Mouse (Mus musculus): Measurements from ENCODE around the gene Dclre1c. TPM values are rescaled to one million over a fixed set of nuclear protein-coding genes. Genes with fewer than 3 reads are reported as not detected.
"Not testable (repeated sequence)": the region's sequence is repeated elsewhere in the genome, so short reads cannot be mapped to it uniquely, and the experiment has no call there.

The Dclre1c gene
- 2.1 and 2.3 TPM in 2 replicates for polyA plus RNA-seq (2012; rRNA removed)

DNA sequence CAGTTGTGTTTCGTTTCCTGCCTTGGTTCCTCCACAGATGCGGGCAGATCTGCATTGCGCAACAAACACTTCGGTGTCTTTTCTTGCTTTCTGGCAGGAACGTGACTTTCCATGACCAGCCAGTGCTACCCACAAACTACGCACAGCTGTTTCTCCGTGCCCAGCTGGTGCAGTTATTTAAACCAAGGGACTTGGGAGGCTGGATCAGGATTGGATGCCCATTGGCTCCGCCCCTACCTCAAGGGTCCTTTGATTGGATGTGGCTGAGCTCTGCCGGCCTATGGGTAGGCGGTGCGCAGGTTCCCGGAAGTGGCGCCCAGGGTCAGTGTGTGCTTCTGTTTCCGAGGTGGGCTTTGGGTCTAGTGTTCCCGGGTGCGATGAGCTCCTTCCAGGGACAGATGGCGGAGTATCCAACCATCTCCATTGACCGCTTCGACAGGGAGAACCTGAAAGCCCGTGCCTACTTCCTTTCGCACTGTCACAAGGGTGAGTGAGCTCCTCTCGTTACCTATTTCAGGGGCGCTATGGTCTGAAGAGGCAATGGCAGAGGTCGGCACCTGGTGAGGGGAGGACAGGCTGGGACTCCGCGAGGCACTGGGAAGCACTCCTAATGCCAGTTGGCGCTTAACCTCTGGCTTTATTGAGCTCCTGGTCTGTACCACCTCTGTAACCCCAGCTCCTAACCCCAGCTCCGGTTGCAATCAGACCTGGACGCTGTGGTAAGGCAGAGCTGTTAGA is at the start of gene Dclre1c:
TSS of gene Dclre1c (plus strand) at position 291 of the 738 bp plus-strand sequence.
- Histone ChIP-seq H3K27ac (ENCODE audit: insufficient read depth, low read depth, low read length) (no peak within 1 kb of the TSS), H3K36me3 (ENCODE audit: control insufficient read depth, insufficient read depth, low read length) (no peaks in the 10 kb centered on the region), H3K27me3 (replicated peaks; ENCODE audit: control insufficient read depth, insufficient read depth, low read length) (no peaks in the 10 kb centered on the region), H3K4me1 (ENCODE audit: control insufficient read depth, insufficient read depth, low read length) (no peaks in the 10 kb centered on the region), H3K4me3 (ENCODE audit: insufficient read depth, low read depth, low read length) (peak within 1 kb of the TSS; percentile 87)
- TF ChIP-seq POLR2A (IDR thresholded peaks at IDR 0.05; ENCODE audit: low read depth, low read length) = peak; percentile 32
- no peak for TF ChIP-seq CTCF (conservative IDR thresholded peaks at IDR 0.05; ENCODE audit: insufficient read depth, insufficient read length, low read depth, low read length)
- peak; percentile 96 for DNase-seq
- WGBS = 1% methylated on average over 29 of the region's 29 CpGs

DNA sequence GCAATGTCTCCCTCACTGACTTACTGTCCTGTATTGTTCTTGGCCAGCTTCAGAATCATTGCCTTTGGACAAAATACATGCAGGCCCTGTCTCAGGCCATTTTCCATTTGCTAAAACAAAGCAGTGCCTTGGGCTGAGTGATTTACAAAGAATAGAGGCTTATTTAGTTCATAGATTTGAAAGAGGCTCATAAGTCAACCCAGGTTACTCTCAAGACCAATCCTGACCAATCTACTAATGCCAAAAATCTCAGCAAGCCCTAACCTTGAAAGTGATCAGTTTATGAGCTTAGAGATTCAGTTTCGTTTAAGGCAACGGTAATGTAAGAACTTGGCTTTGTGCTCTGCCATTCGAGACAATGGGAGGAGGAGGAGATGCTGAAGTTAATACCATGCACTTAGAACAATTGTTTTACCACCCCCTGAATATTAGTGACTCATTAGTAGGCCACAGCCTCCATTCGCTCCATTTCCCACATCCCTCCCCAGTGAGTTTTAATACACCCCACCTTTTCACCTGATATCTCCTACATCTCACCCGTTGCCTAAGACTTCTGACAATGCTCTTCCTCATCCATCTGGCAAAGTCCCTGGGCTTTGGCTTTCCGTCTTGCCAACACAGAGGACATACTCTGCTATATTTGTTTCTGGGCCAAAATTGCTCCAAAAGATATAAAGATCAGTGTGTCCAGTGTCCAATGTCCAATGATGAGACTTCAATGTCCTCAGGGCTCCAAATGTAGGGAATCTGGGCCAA is 36.6 kb upstream of the Dclre1c start:
- no peaks in the 10 kb centered on the region for H3K36me3 ChIP-seq (ENCODE audit: control insufficient read depth, insufficient read depth, low read length)
- no peaks in the 10 kb centered on the region for H3K27me3 ChIP-seq (replicated peaks; ENCODE audit: control insufficient read depth, insufficient read depth, low read length)
- H3K4me1 ChIP-seq (ENCODE audit: control insufficient read depth, insufficient read depth, low read length) = no peaks in the 10 kb centered on the region; the same call in 1 of the 2 replicates
- H3K27ac ChIP-seq (ENCODE audit: insufficient read depth, low read depth, low read length) = no peak overlapping the region
- no peak for DNase-seq
- TF ChIP-seq POLR2A (IDR thresholded peaks at IDR 0.05; ENCODE audit: low read depth, low read length) = no peak
- no peak for TF ChIP-seq CTCF (conservative IDR thresholded peaks at IDR 0.05; ENCODE audit: insufficient read depth, insufficient read length, low read depth, low read length)
- no peak overlapping the region for H3K4me3 ChIP-seq (ENCODE audit: insufficient read depth, low read depth, low read length)
- 57% methylated on average over 6 of the region's 6 CpGs for WGBS

DNA sequence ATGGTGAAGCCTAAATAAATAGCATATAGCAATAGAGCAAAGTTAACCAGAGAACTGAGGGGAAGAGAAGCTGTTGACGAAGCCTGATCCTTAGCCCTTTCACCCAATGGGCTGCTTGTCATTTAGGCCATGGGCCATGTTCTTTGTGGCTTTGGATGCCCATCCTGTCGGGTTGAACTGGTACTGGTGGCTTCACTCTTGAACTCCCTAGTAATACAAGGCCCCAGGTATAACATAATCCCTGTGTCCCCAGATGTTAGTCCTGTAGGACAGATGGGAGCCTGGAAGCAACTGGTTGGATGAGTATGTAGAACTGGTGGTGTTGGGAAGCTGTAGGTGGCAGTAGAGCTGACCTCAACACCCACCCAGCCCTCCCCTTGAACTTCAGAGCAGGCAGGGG is 32.0 kb upstream of the Dclre1c start:
- DNase-seq = no peak
- Histone ChIP-seq H3K27ac (ENCODE audit: insufficient read depth, low read depth, low read length) (no peak overlapping the region), H3K4me3 (ENCODE audit: insufficient read depth, low read depth, low read length) (no peak overlapping the region), H3K4me1 (ENCODE audit: control insufficient read depth, insufficient read depth, low read length) (no peaks in the 10 kb centered on the region), H3K27me3 (replicated peaks; ENCODE audit: control insufficient read depth, insufficient read depth, low read length) (no peaks in the 10 kb centered on the region), H3K36me3 (ENCODE audit: control insufficient read depth, insufficient read depth, low read length) (no peaks in the 10 kb centered on the region)
- TF ChIP-seq CTCF (conservative IDR thresholded peaks at IDR 0.05; ENCODE audit: insufficient read depth, insufficient read length, low read depth, low read length) = no peak
- TF ChIP-seq POLR2A (IDR thresholded peaks at IDR 0.05; ENCODE audit: low read depth, low read length) = no peak
- 80% methylated on average over 2 of the region's 2 CpGs for WGBS

DNA sequence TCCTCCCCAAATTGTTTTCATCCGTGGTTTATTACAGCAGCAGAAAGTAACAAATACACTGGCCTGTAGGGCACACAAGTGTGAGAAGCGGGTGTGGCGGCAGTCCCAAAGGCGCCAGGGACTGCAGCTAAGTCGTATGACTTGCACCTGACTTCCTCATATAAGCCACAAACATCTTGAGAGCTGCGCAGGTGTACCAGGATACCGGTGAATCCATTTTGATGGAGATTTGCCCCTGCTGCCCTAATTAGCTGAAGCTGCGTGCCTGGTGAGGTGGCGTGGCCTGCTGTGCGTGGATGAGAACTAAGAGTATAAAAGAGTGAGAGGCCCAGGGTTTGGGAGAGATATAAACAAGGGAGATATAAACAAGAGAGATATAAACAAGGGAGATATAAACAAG is 26.8 kb upstream of the Dclre1c start, which contains the start of gene Olah:
TSS of gene Olah (minus strand) at position 101 of the 400 bp plus-strand sequence.
- not testable (repeated sequence) for H3K4me1 ChIP-seq (ENCODE audit: control insufficient read depth, insufficient read depth, low read length); H3K36me3 ChIP-seq (ENCODE audit: control insufficient read depth, insufficient read depth, low read length); H3K27me3 ChIP-seq (replicated peaks; ENCODE audit: control insufficient read depth, insufficient read depth, low read length); H3K27ac ChIP-seq (ENCODE audit: insufficient read depth, low read depth, low read length); H3K4me3 ChIP-seq (ENCODE audit: insufficient read depth, low read depth, low read length); DNase-seq
- 68% methylated on average over 10 of the region's 10 CpGs for WGBS

DNA sequence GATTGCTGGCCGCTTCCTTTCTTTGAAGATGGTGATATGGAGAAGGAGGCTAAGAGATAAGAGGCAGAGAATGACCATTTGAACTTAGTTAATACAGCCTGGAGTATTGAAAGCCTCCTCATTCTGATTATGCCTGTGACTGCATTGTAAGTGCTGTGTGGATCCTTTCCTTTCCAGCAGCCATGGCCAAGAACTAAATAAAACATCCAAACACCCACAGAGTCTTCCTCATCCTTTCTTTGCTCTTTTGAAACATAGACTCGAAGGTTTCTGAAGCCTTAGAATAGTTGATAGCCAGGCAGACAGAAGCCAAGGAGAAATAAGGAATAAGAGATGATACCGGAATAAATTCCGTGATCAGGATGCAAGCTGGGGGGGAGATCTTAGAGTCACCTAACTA is 17.9 kb upstream of the Dclre1c start:
- Histone ChIP-seq H3K4me1 (ENCODE audit: control insufficient read depth, insufficient read depth, low read length) (no peaks in the 10 kb centered on the region), H3K4me3 (ENCODE audit: insufficient read depth, low read depth, low read length) (no peak overlapping the region), H3K27me3 (replicated peaks; ENCODE audit: control insufficient read depth, insufficient read depth, low read length) (no peaks in the 10 kb centered on the region), H3K27ac (ENCODE audit: insufficient read depth, low read depth, low read length) (no peak overlapping the region), H3K36me3 (ENCODE audit: control insufficient read depth, insufficient read depth, low read length) (no peaks in the 10 kb centered on the region)
- WGBS = 92% methylated on average over 4 of the region's 4 CpGs
- TF ChIP-seq POLR2A (IDR thresholded peaks at IDR 0.05; ENCODE audit: low read depth, low read length) (no peak), CTCF (conservative IDR thresholded peaks at IDR 0.05; ENCODE audit: insufficient read depth, insufficient read length, low read depth, low read length) (no peak)
- DNase-seq = no peak

DNA sequence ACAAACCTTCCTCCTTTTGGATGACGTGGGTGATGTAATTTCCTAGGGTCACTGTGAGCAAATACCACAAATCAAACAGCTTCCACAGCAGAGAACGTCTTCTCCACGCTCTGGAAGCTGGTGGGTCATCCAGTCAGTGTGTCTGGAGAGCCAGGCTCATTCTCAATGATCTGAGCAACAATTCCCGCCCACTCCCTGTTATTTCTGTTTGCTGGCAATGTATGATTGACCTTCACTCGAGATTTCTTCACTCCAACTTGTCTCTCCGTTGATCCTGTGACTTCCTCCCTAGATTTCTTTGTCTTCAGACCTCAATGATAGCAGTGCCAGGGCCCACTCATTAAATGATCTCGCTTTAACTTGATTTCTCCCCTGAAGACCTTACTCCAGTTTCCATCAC is 16.2 kb upstream of the Dclre1c start:
- no peak overlapping the region for H3K27ac ChIP-seq (ENCODE audit: insufficient read depth, low read depth, low read length)
- no peak overlapping the region for H3K4me3 ChIP-seq (ENCODE audit: insufficient read depth, low read depth, low read length)
- 59% methylated on average over 7 of the region's 7 CpGs for WGBS
- no peaks in the 10 kb centered on the region for H3K4me1 ChIP-seq (ENCODE audit: control insufficient read depth, insufficient read depth, low read length)
- TF ChIP-seq POLR2A (IDR thresholded peaks at IDR 0.05; ENCODE audit: low read depth, low read length) (no peak), CTCF (conservative IDR thresholded peaks at IDR 0.05; ENCODE audit: insufficient read depth, insufficient read length, low read depth, low read length) (no peak)
- DNase-seq = no peak
- no peaks in the 10 kb centered on the region for H3K27me3 ChIP-seq (replicated peaks; ENCODE audit: control insufficient read depth, insufficient read depth, low read length)
- H3K36me3 ChIP-seq (ENCODE audit: control insufficient read depth, insufficient read depth, low read length) = no peaks in the 10 kb centered on the region

DNA sequence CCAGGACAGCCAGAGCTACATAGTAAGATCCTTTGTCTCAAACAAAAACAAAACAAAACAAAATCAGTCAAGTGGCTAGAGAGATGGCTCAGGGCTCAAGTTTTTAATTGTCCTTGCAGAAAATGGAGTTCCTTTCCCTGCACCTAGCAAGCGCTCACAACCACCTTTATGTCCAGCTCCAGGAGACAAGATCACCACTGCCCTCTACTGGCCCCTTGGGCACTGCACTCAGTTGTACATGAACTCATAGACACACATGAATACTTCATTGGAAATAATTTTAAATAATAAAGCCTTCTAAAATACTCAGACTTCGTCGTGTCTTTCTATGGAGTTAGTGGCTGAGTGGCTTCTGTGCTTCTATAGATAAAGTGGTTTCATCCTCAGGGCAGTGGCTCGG is 9.7 kb upstream of the Dclre1c start:
- H3K36me3 ChIP-seq (ENCODE audit: control insufficient read depth, insufficient read depth, low read length) = no peaks in the 10 kb centered on the region
- TF ChIP-seq CTCF (conservative IDR thresholded peaks at IDR 0.05; ENCODE audit: insufficient read depth, insufficient read length, low read depth, low read length) (peak; percentile 77), POLR2A (IDR thresholded peaks at IDR 0.05; ENCODE audit: low read depth, low read length) (no peak)
- H3K27me3 ChIP-seq (replicated peaks; ENCODE audit: control insufficient read depth, insufficient read depth, low read length) = no peaks in the 10 kb centered on the region
- 44% methylated on average over 4 of the region's 4 CpGs for WGBS
- no peaks in the 10 kb centered on the region for H3K4me1 ChIP-seq (ENCODE audit: control insufficient read depth, insufficient read depth, low read length)
- no peak overlapping the region for H3K27ac ChIP-seq (ENCODE audit: insufficient read depth, low read depth, low read length)
- peak; percentile 64 for DNase-seq
- H3K4me3 ChIP-seq (ENCODE audit: insufficient read depth, low read depth, low read length) = no peak overlapping the region
